Mouse (Mus musculus) hematopoietic stem cell, adult 5-6 weeks (primary cell): Measurements from ENCODE around the gene Intu. TPM values are rescaled to one million over a fixed set of nuclear protein-coding genes. Genes with fewer than 3 reads are reported as not detected.

ENCODE experiments used
- ATAC-seq, 2 experiments: fragments of 125-278 bp in 1 of 2; replicated peaks in 1 of 2; 2 replicates each; pipeline ENCODE4 v1.8.0; 2016 to 2017; ENCODE audit warnings: inconsistent platforms in 2 of 2, mild to moderate bottlenecking in 2 of 2, moderate number of reproducible peaks in 2 of 2, low read depth in 1 of 2, moderate TSS enrichment in 1 of 2; ENCODE audit not compliant: low FRiP score in 2 of 2, poor library complexity in 2 of 2, severe bottlenecking in 2 of 2, insufficient read depth in 1 of 2, low TSS enrichment in 1 of 2
- total RNA-seq: library from RNA; stranded (forward); fragments of 172-1452, 232-1000 nt; gene quantifications from 2 replicates; pipeline ENCODE4 v1.2.3, GENCODE M21; 2017

Gene Intu
- 3.9 and 4.5 TPM in 2 replicates for total RNA-seq

DNA sequence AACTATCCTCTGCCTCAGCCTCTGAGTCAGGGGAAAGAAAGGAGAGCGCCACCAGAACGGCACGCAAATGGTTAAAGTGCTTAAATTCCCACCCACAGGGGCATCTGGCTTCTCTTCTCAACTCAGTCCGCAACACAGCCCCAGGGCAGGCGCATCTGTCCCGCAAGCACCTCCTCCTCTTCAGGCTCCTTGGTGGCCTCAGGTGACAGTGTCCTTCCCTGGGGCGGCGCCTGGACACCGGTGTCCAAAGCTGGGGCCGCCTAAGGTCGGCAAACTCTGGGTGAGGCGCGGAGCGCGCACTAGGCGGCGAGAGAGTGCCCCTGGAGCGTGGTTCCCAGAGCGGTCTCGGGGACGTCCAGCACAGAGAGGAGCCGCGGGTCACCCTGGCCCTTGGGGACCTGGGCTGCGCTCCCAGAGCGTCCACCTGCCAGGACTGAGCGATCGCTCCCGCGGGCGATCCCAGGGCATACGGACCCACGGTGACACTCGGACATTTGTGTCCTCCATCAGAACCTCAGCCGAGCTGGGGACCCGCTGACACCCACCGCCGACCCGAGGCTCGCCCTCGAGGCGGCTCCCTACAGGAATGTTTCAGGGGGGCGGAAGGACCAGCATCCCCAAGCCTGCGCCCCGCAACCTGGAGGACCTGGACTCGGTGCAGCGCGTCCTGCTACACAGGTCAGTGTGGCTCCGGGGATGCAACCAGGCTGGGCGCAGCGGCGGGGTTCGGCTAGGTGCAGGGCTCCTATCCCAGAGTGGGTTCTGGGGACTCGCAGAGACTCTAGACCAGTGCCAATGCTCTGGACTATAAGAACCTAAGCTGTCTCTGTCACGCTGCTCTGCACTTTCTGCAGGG is at the start of gene Intu:
Gene Intu (plus strand): TSS at position 1 of the 856 bp plus-strand sequence.
- ATAC-seq = peak; percentile 76 to 82

DNA sequence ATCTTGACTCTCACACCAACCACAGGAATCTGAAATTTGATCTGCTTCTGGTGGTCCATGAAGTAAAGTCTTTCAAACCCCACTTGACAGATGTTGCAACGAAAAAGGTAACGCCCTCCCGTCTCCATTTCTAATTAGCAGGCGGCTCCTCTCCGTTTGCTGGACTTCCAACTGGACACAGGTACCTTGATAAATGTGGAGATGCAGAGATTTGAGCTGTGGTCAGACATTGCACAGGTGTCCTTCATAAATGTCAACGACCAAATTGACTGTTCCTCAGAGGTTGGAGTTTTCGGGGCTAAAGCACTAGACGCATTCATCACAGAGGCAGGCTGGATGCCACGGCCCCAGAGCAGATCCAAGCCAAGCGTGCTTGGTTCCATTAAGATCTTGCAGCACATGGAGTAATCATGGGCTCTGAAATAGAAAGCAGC is 47.8 kb upstream of the Intu start:
- no peak for ATAC-seq

DNA sequence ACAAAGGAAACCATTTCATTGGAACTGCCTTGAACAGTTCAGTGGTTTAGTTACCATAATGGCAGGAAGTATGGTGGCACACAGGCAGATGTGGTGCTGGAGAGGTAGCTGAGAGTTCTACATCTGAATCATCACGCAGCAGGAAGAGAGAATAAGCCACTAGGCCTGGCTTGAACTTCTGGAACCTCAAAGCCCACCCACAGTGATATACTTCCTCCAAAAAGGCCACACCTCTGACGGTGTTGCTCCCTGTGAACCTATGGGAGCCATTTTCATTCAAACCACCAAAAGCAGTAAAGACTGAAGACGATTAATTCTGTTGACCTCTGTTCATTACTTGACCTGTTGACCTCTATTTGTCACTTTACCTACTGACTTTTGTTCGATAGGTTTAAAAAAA is 43.7 kb upstream of the Intu start:
- no peak for ATAC-seq

GRCm38 (mm10) chr3:40491742-40492141 is 39.3 kb upstream of the Intu start:
- no peak for ATAC-seq

DNA sequence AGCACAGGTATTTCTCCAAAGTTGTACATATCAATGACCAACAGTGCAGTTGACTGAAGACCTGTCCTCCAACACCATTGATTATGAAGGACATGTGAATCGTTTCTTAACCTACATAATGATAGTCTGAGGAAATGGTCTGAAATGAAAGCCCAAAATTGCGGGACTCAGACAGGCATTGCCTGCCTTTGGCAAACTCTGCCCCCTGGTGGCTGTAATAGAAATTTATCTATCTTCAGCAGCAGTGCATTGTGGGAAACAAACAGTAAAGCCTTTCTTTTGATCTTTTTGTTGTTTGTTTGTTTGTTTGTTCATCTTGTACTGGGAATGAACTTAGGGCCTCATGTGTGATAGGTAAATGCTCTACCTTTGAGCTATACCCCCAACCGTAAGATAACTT is 32.2 kb upstream of the Intu start:
- ATAC-seq = no peak

- peak in 1 of 2 experiments; percentile 54; a peak in 2 of 4 replicates for ATAC-seq
These were observed 30.8 kb upstream of the Intu start for GRCm38 (mm10) chr3:40500157-40500808.

GRCm38 (mm10) chr3:40504377-40504776 is 26.7 kb upstream of the Intu start:
- peak; percentile 80 to 81 for ATAC-seq

GRCm38 (mm10) chr3:40505451-40506014 is 25.6 kb upstream of the Intu start:
- ATAC-seq = no peak

DNA sequence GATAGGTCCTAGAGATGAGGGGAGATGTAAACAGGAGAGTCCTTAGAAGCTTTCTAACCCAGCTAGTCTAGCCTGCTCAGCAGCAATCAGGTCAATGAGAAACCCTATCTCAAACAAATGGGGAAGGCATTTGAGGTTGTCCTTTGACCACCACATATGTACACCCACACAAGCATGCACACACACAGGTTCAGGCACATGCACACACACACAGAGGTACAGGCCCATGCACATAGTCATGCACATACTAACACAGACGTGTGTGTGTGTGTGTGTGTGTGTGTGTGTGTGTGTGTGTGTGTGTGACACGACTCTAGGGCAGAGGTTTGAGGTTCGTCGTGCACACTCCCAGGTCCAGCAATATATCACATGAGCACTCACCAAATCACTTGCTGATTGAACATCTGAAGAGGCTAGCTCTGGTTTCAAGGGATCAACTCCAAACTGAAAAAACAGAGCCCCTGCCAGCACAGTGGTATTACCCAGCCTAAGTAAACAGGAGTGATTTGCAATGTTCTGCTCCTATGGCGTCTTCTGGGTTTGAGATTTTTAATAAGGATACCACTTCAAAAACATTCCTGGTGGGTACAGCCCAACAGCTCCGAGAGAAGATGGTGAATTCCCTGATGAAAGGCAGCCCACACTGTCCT is 22.0 kb upstream of the Intu start:
- ATAC-seq = no peak

GRCm38 (mm10) chr3:40510567-40510966 is 20.5 kb upstream of the Intu start:
- peak; percentile 80 to 85 for ATAC-seq

GRCm38 (mm10) chr3:40512936-40513829 is 17.9 kb upstream of the Intu start:
- ATAC-seq = no peak

GRCm38 (mm10) chr3:40518240-40518639 is 12.8 kb upstream of the Intu start:
- 0 out of 4 replicates have a peak, but pooled peaks of 1 of the 2 experiments have one; percentile 9 for ATAC-seq

DNA sequence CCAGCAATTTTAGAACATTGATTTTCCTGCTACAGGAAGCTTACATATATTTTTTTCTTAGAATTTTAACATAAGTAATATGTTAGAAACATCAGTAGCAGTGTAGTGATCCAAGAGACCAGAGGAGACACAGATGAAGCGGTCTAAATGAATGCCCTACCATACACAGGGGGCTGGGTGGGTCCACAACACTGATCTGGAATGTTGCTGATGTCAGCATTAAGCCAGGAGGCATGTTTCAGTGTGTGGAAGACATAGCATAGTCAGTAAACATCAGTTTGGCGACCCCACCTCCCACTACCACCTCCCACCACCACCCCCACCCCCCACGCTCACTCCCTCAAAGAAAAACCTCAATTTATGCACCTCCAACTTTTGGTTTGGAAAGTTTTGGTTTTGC is 11.5 kb upstream of the Intu start:
- no peak for ATAC-seq

GRCm38 (mm10) chr3:40520567-40520966 is 10.5 kb upstream of the Intu start:
- no peak for ATAC-seq

GRCm38 (mm10) chr3:40522446-40522845 is 8.6 kb upstream of the Intu start:
- ATAC-seq = no peak

- ATAC-seq = 0 out of 4 replicates have a peak, but pooled peaks of 1 of the 2 experiments have one; percentile 31
These were observed 8.2 kb upstream of the Intu start for GRCm38 (mm10) chr3:40522846-40523245.

DNA sequence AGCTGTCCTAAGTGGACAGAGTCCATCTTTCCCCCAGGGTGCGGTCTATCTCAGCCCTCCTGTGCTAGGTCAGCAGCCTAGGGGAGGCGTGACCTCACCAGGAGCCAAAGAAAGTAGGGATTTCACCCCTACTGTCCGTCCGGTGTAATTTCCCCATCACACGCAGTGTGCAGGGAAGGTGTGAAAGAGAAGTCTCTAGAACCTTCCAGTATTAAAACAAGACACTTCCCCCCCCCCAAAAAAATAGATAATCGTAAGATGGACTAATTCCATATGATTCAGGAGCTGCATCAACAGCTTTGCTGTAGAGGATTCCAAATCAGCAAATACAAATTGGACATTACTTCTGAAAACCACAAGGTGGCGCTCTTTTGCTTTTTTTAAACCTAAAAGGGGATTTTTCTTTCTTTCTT is 7.7 kb upstream of the Intu start:
- peak in 1 of 2 experiments; percentile 38; a peak in 2 of 4 replicates for ATAC-seq
